Mouse (Mus musculus) embryonic stem cell, embryonic (primary cell): ENCODE data around the gene Ppp1ca.

Experiments used
- CTCF ChIA-PET, 4 experiments: fragments of 300-600 bp in 2 of 4; fragments of 350-600 bp in 2 of 4; sonication (Branson Sonifier 250); formaldehyde crosslinking; loops; one replicate each; lab custom pipeline; 2022; ENCODE audit warnings: inconsistent platforms in 2 of 4; lab: Charles Lee
- POLR2A ChIA-PET, 4 experiments: fragments of 300-600 bp in 2 of 4; fragments of 350-600 bp in 2 of 4; sonication (Branson Sonifier 250); formaldehyde crosslinking; loops; one replicate each; lab custom pipeline; 2022; ENCODE audit warnings: antibody characterized with exemption in 4 of 4, inconsistent platforms in 1 of 4; lab: Charles Lee

Ppp1ca gene

GRCm38 (mm10) chr19:4220957-4221743, 29.3 kb downstream of the Ppp1ca start:
- POLR2A ChIA-PET = interaction anchor here in 3 of 4 experiments (0.5 to 2.4 kb wide), 5 partner anchors 9 to 183 kb away, joined by 3 to 6 read pairs (median 4); partner anchors contain the start of genes Gstp1 (in 1 of the 3) and Pold4 (in 1 of the 3)

GRCm38 (mm10) chr19:4222165-4222564, 30.3 kb downstream of the Ppp1ca start:
- CTCF ChIA-PET = interaction anchor here in 2 of 4 experiments (1.0 to 1.4 kb wide), 4 partner anchors 9 to 125 kb away, joined by 3 read pairs; partner anchors contain the start of gene Cdk2ap2 (in 1 of the 2)
- POLR2A ChIA-PET = interaction anchor here in 2 of 4 experiments (1.0 to 2.4 kb wide), 4 partner anchors 9 to 21 kb away, joined by 3 to 6 read pairs (median 4); partner anchors contain the start of genes Pold4 (in 1 of the 2) and Rad9a (in 1 of the 2)

More at GRCm38 (mm10) chr19:4220957-4221743, 29.3 kb downstream of the Ppp1ca start:
- CTCF ChIA-PET = interaction anchor here in 3 of 4 experiments (0.9 to 5.5 kb wide), 3 partner anchors 8 to 14 kb away, joined by 3 to 33 read pairs (median 3); no protein-coding TSS in a partner anchor

- POLR2A ChIA-PET = interaction anchor here in 2 of 4 experiments (0.9 to 4.4 kb wide), 9 partner anchors 9 to 180 kb away, joined by 3 to 28 read pairs (median 4); partner anchors contain the start of genes Gstp2 (in 1 of the 2), Pitpnm1 (in 1 of the 2), Ppp1ca (in 1 of the 2) and Rad9a (in 1 of the 2)
Observed at GRCm38 (mm10) chr19:4226779-4227178, 34.9 kb downstream of the Ppp1ca start.

GRCm38 (mm10) chr19:4227446-4227845, 35.6 kb downstream of the Ppp1ca start:
- ChIA-PET CTCF (interaction anchor here (0.5 to 4.8 kb wide), 40 partner anchors 9 to 281 kb away, joined by 3 to 84 read pairs (median 7); partner anchors contain the start of genes AC109138.7 (in 2 of the 4), Clcf1 (in 2 of the 4), Ppp1ca (in 2 of the 4) and Aip (in 1 of the 4)), POLR2A (interaction anchor here (0.9 to 5.2 kb wide), 24 partner anchors 8 to 208 kb away, joined by 3 to 32 read pairs (median 5); partner anchors contain the start of genes Rad9a (in 3 of the 4), Cdk2ap2 (in 1 of the 4), Gstp2 (in 1 of the 4) and Pitpnm1 (in 1 of the 4))

More at GRCm38 (mm10) chr19:4226779-4227178, 34.9 kb downstream of the Ppp1ca start:
- CTCF ChIA-PET = interaction anchor here in 3 of 4 experiments (0.6 to 4.8 kb wide), 13 partner anchors 9 to 181 kb away, joined by 3 to 84 read pairs (median 8); partner anchors contain the start of genes AC109138.7 (in 1 of the 3), Ankrd13d (in 1 of the 3), Clcf1 (in 1 of the 3) and Gstp2 (in 1 of the 3)

GRCm38 (mm10) chr19:4227894-4228678, 36.2 kb downstream of the Ppp1ca start:
- CTCF ChIA-PET = interaction anchor here (0.5 to 4.8 kb wide), 104 partner anchors 8 to 454 kb away, joined by 3 to 84 read pairs (median 4); partner anchors contain the start of genes AC109138.7 (in 3 of the 4), Clcf1 (in 3 of the 4), Ppp1ca (in 3 of the 4) and Cdk2ap2 (in 2 of the 4)

GRCm38 (mm10) chr19:4228891-4229290, 37.0 kb downstream of the Ppp1ca start:
- CTCF ChIA-PET = interaction anchor here (0.5 to 4.8 kb wide), 99 partner anchors 9 to 455 kb away, joined by 3 to 84 read pairs (median 4); partner anchors contain the start of genes AC109138.7 (in 3 of the 4), Clcf1 (in 3 of the 4), Ppp1ca (in 3 of the 4) and Cdk2ap2 (in 2 of the 4)

More at GRCm38 (mm10) chr19:4227894-4228678, 36.2 kb downstream of the Ppp1ca start:
- POLR2A ChIA-PET = interaction anchor here (0.5 to 5.2 kb wide), 52 partner anchors 8 to 1263 kb away, joined by 3 to 32 read pairs (median 4); partner anchors contain the start of genes Rad9a (in 3 of the 4), AC109138.7 (in 2 of the 4), Aip (in 2 of the 4) and Clcf1 (in 2 of the 4)

GRCm38 (mm10) chr19:4229451-4230076, 37.7 kb downstream of the Ppp1ca start:
- CTCF ChIA-PET = interaction anchor here (0.8 to 4.8 kb wide), 44 partner anchors 8 to 506 kb away, joined by 3 to 84 read pairs (median 6); partner anchors contain the start of genes AC109138.7 (in 2 of the 4), Aip (in 2 of the 4), Clcf1 (in 2 of the 4) and Rad9a (in 2 of the 4)
- POLR2A ChIA-PET = interaction anchor here (0.6 to 5.2 kb wide), 44 partner anchors 9 to 226 kb away, joined by 3 to 32 read pairs (median 4); partner anchors contain the start of genes Rad9a (in 3 of the 4), AC109138.7 (in 2 of the 4), Clcf1 (in 2 of the 4) and Gstp2 (in 2 of the 4)

More at GRCm38 (mm10) chr19:4228891-4229290, 37.0 kb downstream of the Ppp1ca start:
- POLR2A ChIA-PET = interaction anchor here (0.5 to 5.2 kb wide), 43 partner anchors 9 to 1262 kb away, joined by 3 to 32 read pairs (median 5); partner anchors contain the start of genes AC109138.7 (in 2 of the 4), Aip (in 2 of the 4), Clcf1 (in 2 of the 4) and Gstp2 (in 2 of the 4)

GRCm38 (mm10) chr19:4230415-4230814, 38.5 kb downstream of the Ppp1ca start:
- ChIA-PET POLR2A (interaction anchor here in 3 of 4 experiments (0.5 to 5.2 kb wide), 33 partner anchors 8 to 194 kb away, joined by 3 to 32 read pairs (median 4); partner anchors contain the start of genes Rad9a (in 3 of the 3), AC109138.7 (in 2 of the 3), Clcf1 (in 2 of the 3) and Ppp1ca (in 2 of the 3)), CTCF (interaction anchor here in 3 of 4 experiments (0.5 to 4.8 kb wide), 20 partner anchors 12 to 507 kb away, joined by 3 to 84 read pairs (median 5); partner anchors contain the start of genes AC109138.7 (in 2 of the 3), Clcf1 (in 2 of the 3), Aip (in 1 of the 3) and Cdk2ap2 (in 1 of the 3))

- ChIA-PET CTCF (interaction anchor here (0.5 to 4.8 kb wide), 37 partner anchors 11 to 1064 kb away, joined by 3 to 84 read pairs (median 4); partner anchors contain the start of genes Ppp1ca (in 2 of the 4), AC109138.7 (in 1 of the 4), Ankrd13d (in 1 of the 4) and Cdk2ap2 (in 1 of the 4)), POLR2A (interaction anchor here in 3 of 4 experiments (0.6 to 5.2 kb wide), 56 partner anchors 9 to 524 kb away, joined by 3 to 32 read pairs (median 4); partner anchors contain the start of genes Rad9a (in 3 of the 3), AC109138.7 (in 2 of the 3), Cdk2ap2 (in 2 of the 3) and Clcf1 (in 2 of the 3))
Observed at GRCm38 (mm10) chr19:4231253-4232185, 39.7 kb downstream of the Ppp1ca start, which contains the start of gene Pold4. Gene Pold4, plus strand, starts transcription at chr19:4231899.

- CTCF ChIA-PET = interaction anchor here (0.6 to 3.0 kb wide), 31 partner anchors 10 to 1063 kb away, joined by 3 to 19 read pairs (median 4); partner anchors contain the start of genes Ankrd13d (in 1 of the 4), Cdk2ap2 (in 1 of the 4), Gm49405 (in 1 of the 4) and Grk2 (in 1 of the 4)
- POLR2A ChIA-PET = interaction anchor here (0.5 to 5.2 kb wide), 53 partner anchors 8 to 524 kb away, joined by 3 to 32 read pairs (median 4); partner anchors contain the start of genes Cdk2ap2 (in 2 of the 4), Gstp2 (in 2 of the 4), Rad9a (in 2 of the 4) and Rps6kb2 (in 2 of the 4)
Observed at GRCm38 (mm10) chr19:4232186-4232572, 40.3 kb downstream of the Ppp1ca start.

GRCm38 (mm10) chr19:4232651-4233050, 40.8 kb downstream of the Ppp1ca start:
- CTCF ChIA-PET = interaction anchor here in 3 of 4 experiments (0.6 to 2.2 kb wide), 24 partner anchors 23 to 533 kb away, joined by 3 to 19 read pairs (median 4); partner anchors contain the start of genes Ppp1ca (in 2 of the 3), Ankrd13d (in 1 of the 3), Cdk2ap2 (in 1 of the 3) and Grk2 (in 1 of the 3)

GRCm38 (mm10) chr19:4234548-4234947, 42.7 kb downstream of the Ppp1ca start:
- POLR2A ChIA-PET = interaction anchor here in 1 of 4 experiments (1.1 to 1.7 kb wide), 4 partner anchors 15 to 137 kb away, joined by 3 to 6 read pairs (median 4); partner anchors contain the start of gene Cdk2ap2

More at GRCm38 (mm10) chr19:4232651-4233050, 40.8 kb downstream of the Ppp1ca start:
- POLR2A ChIA-PET = interaction anchor here (0.5 to 5.2 kb wide), 40 partner anchors 8 to 854 kb away, joined by 3 to 32 read pairs (median 4); partner anchors contain the start of genes Cdk2ap2 (in 2 of the 4), Gstp2 (in 2 of the 4), Rad9a (in 2 of the 4) and AC109138.7 (in 1 of the 4)

GRCm38 (mm10) chr19:4240247-4240668, 48.4 kb downstream of the Ppp1ca start:
- ChIA-PET POLR2A (interaction anchor here in 1 of 4 experiments (1.1 to 1.5 kb wide), 2 partner anchors 8 to 39 kb away, joined by 3 to 4 read pairs; partner anchors contain the start of genes Pold4 and Rad9a), CTCF (no interaction called here)

More at GRCm38 (mm10) chr19:4234548-4234947, 42.7 kb downstream of the Ppp1ca start:
- CTCF ChIA-PET = interaction anchor here in 1 of 4 experiments (0.9 to 1.1 kb wide), 2 partner anchors 136 to 182 kb away, joined by 3 read pairs; no protein-coding TSS in a partner anchor
